Mouse (Mus musculus) bone marrow, adult 2 months (tissue): ENCODE measurements at regions not wholly inside any gene's neighbourhood (a gene's known extent, or its start where the extent isn't known, plus 50 kb on each side); places are given as distances from the start of the nearest gene placed in this dataset.

Experiments
- CTCF ChIP-seq: fragments of 200-500 bp; IDR thresholded peaks from 2 replicates; pipeline ENCODE4 v1.5.1; 2011; ENCODE audit warnings: low read length, control low read depth; ENCODE audit not compliant: control insufficient read depth, insufficient read depth
- POLR2A ChIP-seq: fragments of 200-500 bp; IDR thresholded peaks from 2 replicates; pipeline ENCODE4 v1.6.1; 2011; ENCODE audit warnings: low read depth, mild to moderate bottlenecking, control low read depth, low read length, borderline replicate concordance; ENCODE audit not compliant: control insufficient read depth

- TF ChIP-seq POLR2A (no peak), CTCF (no peak)
Measured at GRCm38 (mm10) chr17:82949794-82950193, 265.3 kb upstream of the Pkdcc start.
